Mouse (Mus musculus) myocyte (in vitro differentiated cells): Measurements from ENCODE around the gene Fdx1l.

Source experiments
- CEBPB ChIP-seq: IDR thresholded peaks from 2 replicates; pipeline ENCODE4 v1.6.1; 2011; ENCODE audit warnings: mild to moderate bottlenecking, moderate library complexity; ENCODE audit not compliant: poor library complexity, insufficient read depth, severe bottlenecking
- MAX ChIP-seq: IDR thresholded peaks from one replicate; pipeline ENCODE4 v1.6.1; 2011; ENCODE audit warnings: low read depth, mild to moderate bottlenecking, control low read depth
- MYOD1 ChIP-seq, 3 experiments: IDR thresholded peaks; one replicate each; pipeline ENCODE4 v1.6.1; 2011; ENCODE audit warnings: control low read depth in 2 of 3, low read depth in 2 of 3, mild to moderate bottlenecking in 2 of 3, moderate library complexity in 1 of 3; ENCODE audit not compliant: insufficient read length in 2 of 3, control insufficient read depth in 1 of 3
- MYOG ChIP-seq, 3 experiments: IDR thresholded peaks; one replicate each; pipeline ENCODE4 v1.6.1; 2011; ENCODE audit warnings: control low read depth in 2 of 3, low read depth in 2 of 3, mild to moderate bottlenecking in 2 of 3; ENCODE audit not compliant: insufficient read length in 2 of 3, control insufficient read depth in 1 of 3, insufficient read depth in 1 of 3
- POLR2A ChIP-seq: IDR thresholded peaks from one replicate; pipeline ENCODE4 v1.6.1; 2011; ENCODE audit warnings: low read depth, mild to moderate bottlenecking, control low read depth, moderate library complexity; ENCODE audit not compliant: insufficient read length
- POLR2AphosphoS2 ChIP-seq: IDR thresholded peaks from one replicate; pipeline ENCODE4 v1.6.1; 2011; ENCODE audit warnings: low read depth, control low read depth; ENCODE audit not compliant: insufficient read length
- TCF12 ChIP-seq: IDR thresholded peaks from one replicate; pipeline ENCODE4 v1.6.1; 2011; ENCODE audit warnings: mild to moderate bottlenecking, control low read depth; ENCODE audit not compliant: poor library complexity, insufficient read depth, severe bottlenecking
- TCF3 ChIP-seq: IDR thresholded peaks from one replicate; pipeline ENCODE4 v1.6.1; 2011; ENCODE audit warnings: low read depth, control low read depth; ENCODE audit not compliant: insufficient read length
- USF1 ChIP-seq: IDR thresholded peaks from one replicate; pipeline ENCODE4 v1.6.1; 2011; ENCODE audit warnings: low read depth, mild to moderate bottlenecking, control low read depth, moderate library complexity

DNA sequence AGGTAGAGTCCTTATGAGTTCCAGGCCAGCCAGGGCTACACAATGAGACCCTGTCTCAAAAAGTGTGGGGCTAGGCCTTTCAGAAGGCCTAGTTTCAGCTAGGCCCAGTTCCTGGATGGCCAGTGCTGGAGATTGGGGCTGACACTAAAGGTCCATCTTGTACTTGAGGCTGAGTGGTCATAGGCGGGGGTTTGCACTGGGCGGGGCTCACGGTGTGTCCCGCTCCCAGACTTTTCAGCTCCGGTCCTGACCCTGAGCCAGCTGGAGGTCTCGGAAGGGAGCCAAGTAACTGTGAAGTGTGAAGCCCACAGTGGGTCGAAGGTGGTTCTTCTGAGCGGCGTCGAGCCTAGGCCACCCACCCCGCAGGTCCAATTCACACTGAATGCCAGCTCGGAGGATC, 46.6 kb downstream of the Fdx1l start:
- no peak for TF ChIP-seq POLR2A
- no peak for TF ChIP-seq TCF12
- no peak for TF ChIP-seq USF1
- TF ChIP-seq TCF3, result no peak
- no peak for TF ChIP-seq CEBPB
- no peak for TF ChIP-seq POLR2AphosphoS2
- no peak for TF ChIP-seq MYOD1 (IDR thresholded peaks at IDR 0.05; ENCODE audit: control insufficient read depth in 1 of 3, insufficient read length in 2 of 3, low read depth in 2 of 3)
- TF ChIP-seq MYOG (IDR thresholded peaks at IDR 0.05; ENCODE audit: control insufficient read depth in 1 of 3, insufficient read depth in 1 of 3, insufficient read length in 2 of 3, low read depth in 2 of 3), result no peak
- no peak for TF ChIP-seq MAX
